Mouse (Mus musculus) heart, embryonic 13.5 days (tissue): ENCODE measurements at regions not wholly inside any gene's neighbourhood (a gene's known extent, or its start where the extent isn't known, plus 50 kb on each side); places are given as distances from the start of the nearest gene placed in this dataset.

ENCODE experiments used
- ATAC-seq: fragments of 200-750 bp; cut with Nextera tagmentation; 2 replicates; pipeline ENCODE4 v1.8.0; 2017; ENCODE audit warnings: moderate TSS enrichment; ENCODE audit not compliant: insufficient number of reproducible peaks, low FRiP score, low TSS enrichment; ENCODE audit errors: extremely low read depth
- H3K27ac ChIP-seq: fragments of 300-500 bp; sonication (generic); replicated peaks from 2 replicates; pipeline ENCODE4 v1.5.1; 2015; ENCODE audit warnings: moderate library complexity, mild to moderate bottlenecking, inconsistent platforms
- H3K27me3 ChIP-seq: fragments of 300-500 bp; sonication (generic); replicated peaks from 2 replicates; pipeline ENCODE4 v1.6.1; 2015; ENCODE audit warnings: mild to moderate bottlenecking, inconsistent platforms
- H3K36me3 ChIP-seq: fragments of 300-500 bp; sonication (generic); 2 replicates; pipeline ENCODE4 v1.6.1; 2015; ENCODE audit warnings: mild to moderate bottlenecking, inconsistent platforms
- H3K4me1 ChIP-seq: fragments of 300-500 bp; sonication (generic); 2 replicates; pipeline ENCODE4 v1.6.1; 2015; ENCODE audit warnings: inconsistent platforms
- H3K4me2 ChIP-seq: fragments of 300-500 bp; sonication (generic); 2 replicates; pipeline ENCODE4 v1.6.1; 2015; ENCODE audit warnings: inconsistent platforms, mild to moderate bottlenecking, moderate library complexity
- H3K4me3 ChIP-seq: fragments of 300-500 bp; sonication (generic); 2 replicates; pipeline ENCODE4 v1.5.1; 2015; ENCODE audit warnings: moderate library complexity, mild to moderate bottlenecking, inconsistent platforms
- H3K9ac ChIP-seq: fragments of 300-500 bp; sonication (generic); 2 replicates; pipeline ENCODE4 v1.6.1; 2015; ENCODE audit warnings: inconsistent platforms, mild to moderate bottlenecking, moderate library complexity
- H3K9me3 ChIP-seq: fragments of 300-500 bp; sonication (generic); 2 replicates; pipeline ENCODE4 v1.6.1; 2016; ENCODE audit warnings: inconsistent platforms
- WGBS: fragments of 180-500 bp; shearing (Covaris S2); methylation state at CpG from one replicate; pipeline ENCODE4 v1.1.7; 2015; ENCODE audit warnings: mixed read lengths; 5-methylcytosine and 5-hydroxymethylcytosine counted together

GRCm38 (mm10) chr6:147726987-147727386 lies 251.4 kb downstream of the Ccdc91 start:
- H3K4me3 ChIP-seq = no peak overlapping the region
- H3K9ac ChIP-seq = no peak overlapping the region
- peaks cover 4% of the 10 kb centered on the region; the same call in 1 of the 2 replicates for H3K4me1 ChIP-seq
- no peaks in the 10 kb centered on the region for H3K9me3 ChIP-seq
- H3K27ac ChIP-seq = no peak overlapping the region
- no peak overlapping the region for H3K4me2 ChIP-seq
- no peaks in the 10 kb centered on the region for H3K27me3 ChIP-seq
- no peaks in the 10 kb centered on the region for H3K36me3 ChIP-seq
- no peak for ATAC-seq
- 77% methylated on average over 4 of the region's 4 CpGs for WGBS

DNA sequence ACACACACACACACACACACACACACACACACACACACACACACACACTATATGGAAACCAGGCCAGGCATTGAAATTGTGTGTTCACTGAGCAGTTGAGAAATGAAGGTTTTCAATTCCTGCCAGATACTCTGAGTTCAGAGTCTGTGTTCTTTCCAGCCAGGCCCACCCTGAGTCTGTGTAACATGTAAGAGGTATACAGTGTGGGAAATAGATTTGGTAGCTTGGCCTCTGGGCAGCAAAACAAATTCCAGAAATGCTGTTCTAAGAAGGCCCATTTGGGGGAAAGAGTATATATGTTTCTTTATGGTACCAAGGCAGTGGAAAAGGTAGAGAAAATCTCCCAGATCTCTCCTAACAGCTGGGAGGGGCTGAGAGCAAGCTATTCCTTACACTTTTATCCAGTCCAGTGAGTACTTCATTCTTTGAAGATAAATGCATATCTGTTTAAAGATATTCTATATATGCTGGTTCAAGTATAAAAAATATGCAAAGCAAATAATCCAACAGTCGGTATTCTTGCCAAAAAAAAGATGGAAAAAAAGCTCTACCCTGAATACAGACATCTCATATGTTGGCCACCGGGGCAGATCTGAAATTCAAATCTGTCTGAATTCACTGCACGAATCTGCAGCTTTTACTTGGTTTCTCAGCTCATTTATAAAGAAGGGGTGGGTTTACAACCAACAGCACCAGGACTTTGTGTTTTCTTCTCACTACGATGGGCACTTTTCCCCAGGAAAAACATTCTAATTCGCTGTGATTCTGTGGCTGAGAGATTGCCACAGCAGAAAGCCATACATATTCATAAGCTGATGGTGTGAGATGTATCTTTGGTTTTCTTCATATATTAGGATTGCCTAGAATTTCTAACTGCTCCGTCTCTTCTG lies 252.3 kb downstream of the Ccdc91 start:
- Histone ChIP-seq H3K4me1 (peaks cover 4% of the 10 kb centered on the region; the same call in 1 of the 2 replicates), H3K27me3 (no peaks in the 10 kb centered on the region), H3K36me3 (no peaks in the 10 kb centered on the region), H3K27ac (no peak overlapping the region), H3K9me3 (no peaks in the 10 kb centered on the region), H3K4me2 (no peak overlapping the region), H3K9ac (no peak overlapping the region), H3K4me3 (no peak overlapping the region)
- WGBS = 70% methylated on average over 6 of the region's 6 CpGs
- ATAC-seq = no peak

GRCm38 (mm10) chr6:147729721-147730120 lies 254.1 kb downstream of the Ccdc91 start:
- Histone ChIP-seq H3K4me3 (no peak overlapping the region), H3K4me2 (no peak overlapping the region), H3K9ac (no peak overlapping the region), H3K27ac (no peak overlapping the region), H3K27me3 (no peaks in the 10 kb centered on the region), H3K9me3 (no peaks in the 10 kb centered on the region), H3K4me1 (peaks cover 4% of the 10 kb centered on the region; the same call in 1 of the 2 replicates), H3K36me3 (no peaks in the 10 kb centered on the region)
- ATAC-seq = no peak

DNA sequence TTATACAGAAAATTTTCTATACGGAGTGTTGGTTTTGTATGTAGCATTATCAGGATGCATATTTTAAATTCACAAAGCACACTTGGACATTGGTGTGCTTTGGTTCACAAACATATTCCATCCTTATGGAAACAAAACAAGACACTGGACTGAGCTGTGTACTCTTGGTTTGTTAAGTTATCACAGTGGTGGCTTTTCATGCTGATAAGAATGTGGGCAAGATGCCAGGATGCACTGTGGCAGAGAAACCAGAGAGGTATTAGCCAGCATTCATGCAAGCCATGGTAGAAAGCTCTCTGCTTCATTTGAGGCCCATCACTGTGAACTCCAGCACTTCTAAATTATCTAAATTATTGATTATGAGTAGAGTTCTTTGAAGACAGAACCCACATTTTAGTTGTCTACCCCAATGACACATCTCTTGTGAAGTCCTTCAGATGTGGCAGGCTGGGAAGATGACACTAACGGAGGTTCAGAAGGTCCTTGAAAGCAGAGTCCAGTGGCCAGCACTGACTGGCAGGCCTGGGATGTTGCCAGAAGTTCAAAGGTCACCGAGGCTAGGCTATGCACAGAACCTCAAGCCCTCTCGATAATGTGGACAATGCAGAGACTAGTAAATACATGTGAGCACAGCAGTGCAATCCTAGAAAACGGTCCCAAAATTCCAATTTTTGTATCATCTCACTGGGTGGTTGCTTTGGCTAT lies 263.1 kb downstream of the Ccdc91 start:
- Histone ChIP-seq H3K9me3 (0 out of 2 replicates have a peak, but pooled peaks cover 3% of the 10 kb centered on the region), H3K4me2 (no peak overlapping the region), H3K4me1 (peaks cover 16% of the 10 kb centered on the region), H3K9ac (no peak overlapping the region), H3K27me3 (no peaks in the 10 kb centered on the region), H3K4me3 (no peak overlapping the region), H3K27ac (no peak overlapping the region), H3K36me3 (no peaks in the 10 kb centered on the region)
- WGBS = 69% methylated on average over 5 of the region's 5 CpGs
- no peak for ATAC-seq

GRCm38 (mm10) chr6:147741446-147741845 lies 265.8 kb downstream of the Ccdc91 start:
- Histone ChIP-seq H3K4me2 (no peak overlapping the region), H3K36me3 (no peaks in the 10 kb centered on the region), H3K4me1 (peaks cover 16% of the 10 kb centered on the region), H3K4me3 (no peak overlapping the region), H3K9ac (no peak overlapping the region), H3K27ac (no peak overlapping the region), H3K9me3 (no peaks in the 10 kb centered on the region), H3K27me3 (no peaks in the 10 kb centered on the region)
- no peak for ATAC-seq
- 82% methylated on average over 7 of the region's 7 CpGs for WGBS

- Histone ChIP-seq H3K4me3 (no peak overlapping the region), H3K4me2 (no peak overlapping the region), H3K4me1 (peaks cover 10% of the 10 kb centered on the region), H3K9ac (no peak overlapping the region), H3K27me3 (no peaks in the 10 kb centered on the region), H3K36me3 (no peaks in the 10 kb centered on the region), H3K9me3 (no peaks in the 10 kb centered on the region), H3K27ac (no peak overlapping the region)
- ATAC-seq = no peak
- WGBS = 56% methylated on average over 3 of the region's 3 CpGs
These were observed 268.5 kb downstream of the Ccdc91 start for GRCm38 (mm10) chr6:147744081-147744480.

DNA sequence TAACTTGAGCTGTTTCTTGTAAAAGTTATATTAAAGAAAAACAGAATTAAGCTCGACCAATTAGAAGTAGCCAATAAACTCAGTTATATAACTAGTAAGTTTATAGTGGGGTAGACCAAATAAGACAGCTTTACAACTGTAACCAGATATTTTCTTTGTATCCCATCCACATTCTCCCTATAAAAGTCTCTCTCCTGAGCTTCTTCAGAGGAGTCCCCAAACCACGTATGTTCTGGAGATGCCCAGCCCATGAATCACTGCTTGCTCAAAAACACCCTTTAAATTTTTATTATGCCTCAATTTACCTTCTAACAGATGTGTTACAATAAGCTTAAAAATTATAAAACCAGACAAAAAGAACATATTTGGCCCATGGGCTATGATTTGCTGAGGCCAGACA lies 270.1 kb downstream of the Ccdc91 start:
- Histone ChIP-seq H3K9me3 (no peaks in the 10 kb centered on the region), H3K4me3 (no peak overlapping the region), H3K27ac (no peak overlapping the region), H3K4me2 (no peak overlapping the region), H3K4me1 (peaks cover 4% of the 10 kb centered on the region), H3K36me3 (no peaks in the 10 kb centered on the region), H3K27me3 (no peaks in the 10 kb centered on the region), H3K9ac (no peak overlapping the region)
- WGBS = 69% methylated on average over 2 of the region's 2 CpGs
- ATAC-seq = no peak

- no peaks in the 10 kb centered on the region for H3K9me3 ChIP-seq
- peaks cover 21% of the 10 kb centered on the region for H3K4me1 ChIP-seq
- H3K27ac ChIP-seq = no peak overlapping the region
- H3K27me3 ChIP-seq = no peaks in the 10 kb centered on the region
- no peak for ATAC-seq
- no peak overlapping the region for H3K4me2 ChIP-seq
- H3K4me3 ChIP-seq = no peak overlapping the region
- H3K9ac ChIP-seq = no peak overlapping the region
- H3K36me3 ChIP-seq = no peaks in the 10 kb centered on the region
These were observed 272.3 kb downstream of the Ccdc91 start for GRCm38 (mm10) chr6:147747945-147748344.

GRCm38 (mm10) chr6:147752301-147752700 lies 276.7 kb downstream of the Ccdc91 start:
- peak; percentile 42; the same call in 1 of the 2 replicates for ATAC-seq
- Histone ChIP-seq H3K4me1 (peaks cover 21% of the 10 kb centered on the region), H3K27me3 (no peaks in the 10 kb centered on the region), H3K36me3 (no peaks in the 10 kb centered on the region), H3K9me3 (no peaks in the 10 kb centered on the region), H3K27ac (peak overlapping the region; percentile 50), H3K4me3 (no peak overlapping the region), H3K4me2 (no peak overlapping the region), H3K9ac (no peak overlapping the region)
- 30% methylated on average over 2 of the region's 2 CpGs for WGBS

DNA sequence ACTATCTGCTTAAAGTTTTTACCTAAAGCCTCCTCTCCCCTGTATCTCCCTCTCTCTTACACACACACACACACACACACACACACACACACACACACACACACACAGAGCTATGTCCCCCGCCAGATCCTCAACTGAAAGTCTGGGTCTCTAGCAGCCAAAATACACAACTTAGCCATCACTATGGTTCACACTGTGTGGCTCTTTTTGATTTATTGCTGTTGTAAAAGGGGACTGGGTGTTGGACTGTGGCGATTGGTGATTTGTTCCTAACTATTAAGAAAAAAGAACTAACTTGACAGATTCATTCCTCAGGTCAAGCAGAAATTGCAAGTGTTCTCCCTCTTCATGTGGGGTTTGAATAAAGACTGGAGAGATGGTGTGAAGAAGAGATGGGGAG lies 278.2 kb downstream of the Ccdc91 start:
- Histone ChIP-seq H3K4me1 (peaks cover 21% of the 10 kb centered on the region), H3K4me3 (no peak overlapping the region), H3K27ac (no peak overlapping the region), H3K9me3 (no peaks in the 10 kb centered on the region), H3K36me3 (no peaks in the 10 kb centered on the region), H3K27me3 (no peaks in the 10 kb centered on the region), H3K9ac (no peak overlapping the region), H3K4me2 (no peak overlapping the region)
- 81% methylated on average over 2 of the region's 2 CpGs for WGBS
- ATAC-seq = no peak

DNA sequence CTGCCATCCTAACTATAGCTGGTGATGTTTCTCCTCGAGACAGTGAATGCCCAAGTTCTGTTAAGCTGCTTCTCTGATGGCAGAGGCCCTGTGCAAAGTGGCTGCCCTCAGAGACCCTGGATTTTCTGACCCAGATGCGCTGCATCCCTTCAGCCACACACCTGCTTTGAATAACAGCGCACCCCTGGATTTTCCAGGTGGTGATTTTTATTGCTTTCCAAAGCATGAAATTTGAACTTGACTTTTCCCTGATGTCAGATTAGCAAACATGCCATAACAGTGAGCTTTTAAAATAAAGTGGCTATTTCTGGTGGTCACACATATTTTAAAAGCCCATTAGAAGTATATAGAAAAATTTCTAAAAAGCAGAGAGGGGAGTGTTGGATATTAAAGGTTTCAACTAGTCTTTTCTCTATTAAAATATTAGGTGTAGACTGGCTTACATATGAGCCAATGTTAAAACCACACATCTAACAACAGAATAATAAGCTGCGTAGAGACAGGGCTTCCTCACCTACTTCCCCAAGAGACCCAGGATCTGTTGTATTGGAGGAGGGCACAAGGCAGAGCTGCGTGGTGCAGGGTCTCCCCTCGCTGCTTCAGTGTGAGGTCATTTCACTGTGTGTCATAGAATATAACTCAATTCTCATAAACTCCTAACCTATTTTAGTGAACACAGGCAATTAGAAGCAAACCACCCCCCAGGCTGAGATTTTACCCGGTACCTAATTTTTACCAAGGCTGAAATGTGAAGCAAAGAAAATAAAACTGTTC lies 280.3 kb downstream of the Ccdc91 start:
- Histone ChIP-seq H3K4me2 (no peak overlapping the region), H3K9me3 (no peaks in the 10 kb centered on the region), H3K27me3 (no peaks in the 10 kb centered on the region), H3K27ac (no peak overlapping the region), H3K9ac (no peak overlapping the region), H3K4me3 (no peak overlapping the region), H3K36me3 (no peaks in the 10 kb centered on the region), H3K4me1 (peaks cover 30% of the 10 kb centered on the region)
- no peak for ATAC-seq
- 82% methylated on average over 7 of the region's 7 CpGs for WGBS
